Mouse (Mus musculus) R1 (cell line): ENCODE results near the gene Rag2.
A peak's percentile ranks its signal among the peaks of the same experiment; 100 is the strongest.

Source experiments
- DNase-seq: peaks from one replicate; pipeline ENCODE4 v3.0.0-alpha.2; 2018; ENCODE audit warnings: low read depth, low spot score

Rag2 gene

DNA sequence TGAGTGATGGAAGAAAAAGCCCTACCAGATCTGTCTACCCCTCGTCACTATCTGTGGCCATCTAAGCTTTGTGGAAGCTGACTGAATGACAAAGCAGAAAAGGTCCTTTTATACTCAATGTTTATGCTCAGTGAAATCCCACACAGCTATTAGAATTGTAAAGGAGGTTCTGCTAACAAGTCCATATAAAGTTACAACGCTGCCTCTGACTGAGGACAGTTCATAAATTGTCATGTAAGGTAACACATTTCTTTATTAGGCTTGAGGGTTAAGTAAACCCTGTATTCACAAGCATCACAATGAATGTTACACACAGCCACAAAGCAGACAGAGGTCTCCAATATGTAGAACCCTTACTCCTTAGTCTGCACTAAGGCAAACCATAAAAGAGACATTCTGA, 507 bp upstream of the Rag2 start:
- no peak for DNase-seq

DNA sequence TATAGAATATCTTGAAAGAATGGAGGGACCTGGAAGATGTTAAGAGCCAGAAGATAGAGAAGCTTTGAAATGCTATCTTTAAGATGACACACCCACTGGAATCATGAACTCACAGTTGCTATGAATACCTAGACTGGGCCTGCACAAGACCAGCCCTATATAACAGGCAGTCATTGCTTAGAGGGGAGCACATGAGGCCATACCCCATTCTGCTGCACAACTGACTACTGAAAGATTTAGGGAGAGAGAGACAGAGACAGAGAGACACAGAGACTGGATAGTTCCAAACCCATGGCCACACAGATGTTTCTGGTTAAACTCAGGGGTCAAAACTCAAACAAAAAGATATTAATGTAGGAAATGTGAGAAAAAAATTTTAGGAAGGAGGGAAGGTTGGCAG, 2.7 kb downstream of the Rag2 start:
- DNase-seq = no peak

DNA sequence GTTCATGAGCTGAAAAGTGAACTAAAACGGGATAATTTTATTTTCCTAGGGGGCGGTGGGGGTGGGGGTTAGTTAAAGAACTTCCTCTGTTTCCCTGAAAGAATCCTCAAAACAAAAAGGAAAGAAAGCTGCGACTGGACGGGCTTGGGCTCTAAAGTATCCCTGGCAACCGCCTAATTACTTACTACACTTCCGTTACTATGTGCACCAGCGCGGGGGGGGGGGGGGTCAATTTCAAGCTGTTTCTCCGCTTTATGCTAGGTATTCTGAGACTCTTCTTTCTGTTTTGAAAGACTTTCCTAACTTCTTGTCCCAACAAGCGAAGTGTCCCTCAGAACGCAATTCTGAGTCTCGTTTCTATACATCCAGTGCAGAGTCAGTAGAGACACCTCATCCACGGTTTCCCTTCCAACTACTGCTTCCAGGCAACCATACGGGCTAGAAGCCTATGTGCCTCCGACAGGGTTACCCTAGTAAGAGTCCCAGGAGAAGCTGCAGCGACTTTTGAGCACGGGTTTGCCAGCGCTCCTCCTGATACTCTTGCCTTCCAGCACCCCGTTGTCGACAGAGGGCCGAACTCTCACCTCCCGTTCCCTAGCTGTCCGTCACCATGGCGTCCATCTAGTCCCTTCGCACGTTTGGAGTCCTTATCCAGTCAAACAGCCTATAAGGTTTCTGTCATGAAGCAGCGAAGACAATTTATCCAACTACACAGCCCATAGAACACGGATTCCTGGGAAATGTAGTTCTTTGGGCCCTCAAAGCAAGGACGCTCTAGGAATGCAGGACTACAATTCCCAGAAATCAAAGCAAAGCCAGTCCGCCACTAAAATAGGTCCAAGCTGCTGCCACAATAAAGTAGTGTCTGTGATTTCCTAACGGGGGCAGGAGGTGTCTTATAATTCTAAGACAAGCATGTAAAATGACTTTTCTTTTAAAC, 4.0 kb downstream of the Rag2 start:
- peak; percentile 96 for DNase-seq

DNA sequence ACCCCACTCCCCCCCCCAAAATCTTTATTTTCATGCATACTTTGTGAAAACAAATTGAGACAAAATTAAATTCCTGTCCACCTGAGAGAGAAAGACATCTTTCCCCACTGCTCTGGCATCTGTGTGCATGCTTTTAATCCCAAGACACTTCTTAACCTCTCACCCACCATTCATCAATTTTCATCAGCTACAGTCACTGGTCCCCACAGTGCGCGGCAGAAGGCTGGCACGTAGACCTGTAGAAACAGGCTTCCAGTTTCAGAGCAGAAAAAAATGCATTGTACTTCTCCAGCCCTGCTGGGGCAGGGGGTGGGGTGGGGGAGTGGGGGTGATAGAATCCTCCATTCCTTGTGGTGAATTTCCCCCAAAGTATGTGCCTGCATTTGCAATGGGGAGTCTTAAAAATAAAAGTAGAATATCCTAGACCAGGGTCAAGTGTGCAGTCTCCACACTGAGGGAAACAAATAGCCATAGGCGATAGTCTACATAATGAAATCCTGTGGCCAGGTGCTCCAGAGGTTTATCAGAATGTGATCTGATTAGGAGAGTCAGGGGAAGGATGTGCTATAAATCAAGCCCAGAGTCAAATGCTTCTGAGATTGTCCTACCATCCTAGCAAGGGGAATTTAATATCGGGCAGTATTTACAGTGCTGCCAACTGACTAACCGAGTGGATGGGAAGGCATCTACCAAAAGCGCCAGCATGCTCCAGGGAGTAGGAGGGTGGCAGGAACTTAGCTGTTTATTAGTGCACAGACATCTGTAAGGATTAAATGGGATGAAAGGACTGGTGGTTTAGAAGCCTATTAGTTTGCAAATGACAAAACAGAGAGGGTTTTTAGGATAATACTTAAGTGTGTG, 14.7 kb downstream of the Rag2 start:
- no peak for DNase-seq

DNA sequence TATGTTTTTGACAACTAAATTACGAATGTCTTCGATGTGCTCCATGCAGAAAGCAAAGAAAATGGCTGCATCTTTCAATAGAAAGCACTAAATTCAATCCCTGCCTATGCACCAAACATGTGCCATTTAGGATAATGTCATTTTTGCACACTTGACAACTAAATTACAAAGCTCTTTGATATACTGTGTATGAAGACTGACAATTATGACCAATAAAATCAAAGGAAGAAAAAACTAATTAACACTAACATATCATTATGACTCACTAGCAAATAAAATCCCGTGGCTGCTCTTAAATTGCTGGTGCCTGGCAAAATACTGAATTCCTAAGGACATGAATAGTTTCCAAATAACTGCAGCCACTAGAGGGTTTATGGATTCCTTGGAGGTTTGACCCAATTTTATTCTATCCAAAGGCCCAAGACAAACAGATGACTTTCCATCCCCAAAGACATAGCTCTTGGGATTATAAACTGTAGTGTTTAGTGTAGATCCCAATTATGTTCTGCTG, 15.4 kb downstream of the Rag2 start:
- no peak for DNase-seq

DNA sequence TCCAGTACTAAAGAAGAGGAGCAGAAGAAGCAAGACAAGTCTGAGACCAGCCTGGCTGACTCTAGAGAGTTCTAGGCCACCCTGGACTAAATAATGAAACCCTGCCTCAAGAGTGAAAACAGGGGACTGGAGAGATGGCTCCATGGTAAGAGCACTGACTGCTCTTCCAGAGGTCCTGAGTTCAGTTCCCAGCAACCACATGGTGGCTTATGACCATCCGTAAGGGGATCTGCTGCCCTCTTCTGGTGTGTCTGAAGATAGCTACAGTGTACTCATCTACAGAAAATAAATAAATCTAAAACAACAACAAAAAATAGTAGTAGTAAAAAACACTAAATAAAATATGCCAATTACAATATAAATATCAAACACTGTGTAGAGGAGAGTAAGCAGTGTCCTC, 21.3 kb downstream of the Rag2 start:
- DNase-seq = no peak

DNA sequence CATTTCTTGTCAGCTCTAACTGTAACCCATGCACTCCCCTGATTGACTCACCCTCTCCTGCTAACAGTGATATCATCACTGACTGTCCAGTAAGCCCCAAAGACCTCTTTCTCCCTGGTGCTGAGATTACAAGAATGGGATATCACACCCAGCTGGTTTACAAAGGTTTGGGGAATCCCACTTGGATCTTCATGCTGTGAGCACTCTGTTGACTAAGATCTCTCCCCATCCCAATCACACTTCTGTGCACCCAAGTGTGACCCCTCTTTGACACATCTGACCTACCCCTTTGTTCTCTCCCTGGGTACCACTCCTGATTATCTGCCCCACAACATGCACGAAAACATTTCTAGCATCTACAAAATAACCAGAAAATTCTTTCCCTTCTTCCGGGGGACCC, 23.8 kb downstream of the Rag2 start:
- DNase-seq = no peak

DNA sequence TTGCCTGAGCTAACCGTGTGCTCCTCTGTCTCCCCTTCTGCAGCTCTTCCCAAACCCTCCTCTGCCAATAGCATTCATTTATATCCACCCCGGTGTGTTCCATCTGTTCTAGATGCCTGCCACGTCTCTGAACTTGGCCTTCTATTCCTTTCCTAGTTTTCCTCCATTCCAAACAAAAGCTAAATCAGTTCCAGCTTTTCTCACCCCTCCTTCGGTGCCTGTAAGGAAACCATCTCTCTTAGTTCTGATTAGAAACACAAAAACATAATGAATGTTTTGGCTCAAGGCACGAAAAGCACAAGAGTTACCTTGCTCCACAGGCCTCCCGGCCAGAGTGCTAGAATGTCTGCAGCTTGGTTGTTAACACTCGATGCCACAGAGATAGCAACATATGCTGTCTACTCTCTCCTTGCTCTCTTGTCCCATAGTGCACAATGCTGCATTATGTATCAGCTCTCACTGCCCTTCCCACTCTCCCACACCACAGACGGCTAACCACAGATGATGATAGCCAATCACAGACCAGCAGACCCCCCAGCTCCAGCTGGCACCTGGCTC, 24.7 kb downstream of the Rag2 start, which contains the start of the genes Rag1 and B230118H07Rik:
Gene Rag1, minus strand, starts transcription at position 388 of the 558 bp plus-strand sequence.
Gene B230118H07Rik, minus strand, starts transcription at position 419 of the 558 bp plus-strand sequence.
- no peak for DNase-seq

DNA sequence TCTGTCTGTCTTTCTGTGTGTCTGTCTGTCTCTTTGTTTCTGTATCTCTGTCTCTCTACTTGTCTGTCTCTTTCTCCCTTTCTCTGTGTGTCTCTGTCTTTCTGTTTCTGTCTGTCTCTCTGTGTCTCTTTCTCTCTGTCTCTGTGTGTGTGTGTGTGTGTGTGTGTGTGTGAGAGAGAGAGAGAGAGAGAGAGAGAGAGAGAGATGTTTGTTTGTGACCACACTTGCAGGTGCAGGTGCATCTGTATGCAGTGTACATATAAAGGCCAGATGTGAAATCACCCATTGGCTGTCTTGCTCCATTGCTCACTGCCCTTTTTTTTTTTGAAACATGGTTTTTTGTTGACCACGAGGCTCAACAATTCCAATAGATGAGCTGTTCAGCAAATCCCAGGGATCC, 25.9 kb downstream of the Rag2 start:
- no peak for DNase-seq

DNA sequence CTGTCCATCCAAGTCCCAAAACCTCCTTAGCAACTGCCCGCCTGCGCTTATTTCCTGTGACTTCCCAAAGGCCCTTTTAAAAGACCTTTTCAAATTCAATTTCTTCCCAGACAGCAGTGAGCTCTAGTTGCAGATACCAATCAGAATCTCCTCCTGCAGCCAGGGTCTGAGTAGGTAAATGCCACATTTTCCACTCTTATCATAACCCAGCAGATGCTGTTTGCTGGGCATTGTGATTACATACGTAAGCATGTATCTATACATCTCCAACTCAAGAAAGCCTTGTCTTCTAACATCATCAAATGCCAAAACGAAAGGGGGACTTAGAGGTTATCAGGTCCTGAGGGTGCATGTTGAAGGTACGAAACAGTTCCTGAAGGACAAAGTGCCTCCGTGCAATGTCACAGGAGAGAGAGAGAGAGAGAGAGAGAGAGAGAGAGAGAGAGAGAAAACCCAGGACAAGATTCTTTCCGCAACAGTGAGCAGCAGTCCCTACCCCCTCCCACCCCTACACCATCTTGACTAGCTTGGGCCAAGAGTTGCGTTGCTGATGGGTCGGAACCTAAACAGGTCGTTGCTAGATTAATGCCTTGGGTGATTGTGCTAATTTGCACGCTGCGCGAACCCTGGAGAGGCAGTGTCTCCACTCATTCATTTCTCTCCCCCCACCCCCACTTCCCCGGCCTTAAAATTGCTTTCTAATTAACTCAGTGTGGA, 27.8 kb downstream of the Rag2 start:
- DNase-seq = peak; percentile 16

DNA sequence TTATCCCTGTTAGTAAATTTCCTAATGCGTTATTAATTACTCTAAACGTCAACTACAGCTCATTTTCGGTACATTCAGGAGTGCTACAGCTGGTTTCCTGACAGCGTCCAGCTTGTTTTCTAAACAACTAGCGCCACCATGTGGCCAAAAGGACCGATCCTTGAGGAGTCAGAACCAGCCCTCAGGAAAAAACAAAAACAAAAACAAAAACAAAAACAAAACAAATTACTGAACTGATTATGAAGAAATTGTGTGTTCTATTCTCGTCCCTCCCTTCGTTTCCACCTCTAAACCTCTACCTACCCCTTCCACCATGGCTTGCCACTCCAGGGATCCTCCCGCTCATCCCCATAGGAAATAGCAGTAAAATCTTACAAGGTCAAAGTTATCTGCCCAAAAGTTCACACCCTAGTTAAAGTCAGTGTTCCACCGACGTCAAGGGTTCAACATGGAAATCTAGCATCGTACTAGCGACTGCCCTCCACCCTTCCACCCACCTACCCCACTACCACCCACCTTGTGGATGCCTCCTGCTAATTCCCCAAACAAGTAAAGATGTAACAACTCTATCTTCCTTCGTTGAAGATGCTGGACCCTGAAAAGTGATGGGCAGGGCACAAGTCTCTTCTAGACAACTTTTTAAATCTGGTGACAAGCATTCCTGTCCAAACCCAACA, 28.5 kb downstream of the Rag2 start:
- peak; percentile 66 for DNase-seq

DNA sequence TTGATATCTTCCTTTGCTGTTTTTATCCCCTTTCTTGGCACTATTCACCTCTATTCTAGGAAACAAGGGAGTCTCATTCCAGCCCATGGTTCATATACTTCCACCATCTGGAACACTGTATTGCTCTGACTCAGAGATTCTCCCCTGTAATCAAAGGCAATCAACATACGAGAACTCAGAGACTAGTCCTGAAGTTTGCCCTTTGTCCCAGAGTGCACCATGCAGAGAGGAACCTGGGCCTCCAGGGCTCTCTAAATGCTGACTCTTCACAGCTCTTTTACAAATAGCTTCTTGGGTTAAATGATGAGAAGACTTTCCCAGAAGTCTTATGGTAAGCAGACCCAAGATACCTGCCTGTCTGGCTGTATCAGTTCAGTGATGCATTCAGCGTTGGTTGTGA, 36.0 kb downstream of the Rag2 start:
- DNase-seq = no peak

DNA sequence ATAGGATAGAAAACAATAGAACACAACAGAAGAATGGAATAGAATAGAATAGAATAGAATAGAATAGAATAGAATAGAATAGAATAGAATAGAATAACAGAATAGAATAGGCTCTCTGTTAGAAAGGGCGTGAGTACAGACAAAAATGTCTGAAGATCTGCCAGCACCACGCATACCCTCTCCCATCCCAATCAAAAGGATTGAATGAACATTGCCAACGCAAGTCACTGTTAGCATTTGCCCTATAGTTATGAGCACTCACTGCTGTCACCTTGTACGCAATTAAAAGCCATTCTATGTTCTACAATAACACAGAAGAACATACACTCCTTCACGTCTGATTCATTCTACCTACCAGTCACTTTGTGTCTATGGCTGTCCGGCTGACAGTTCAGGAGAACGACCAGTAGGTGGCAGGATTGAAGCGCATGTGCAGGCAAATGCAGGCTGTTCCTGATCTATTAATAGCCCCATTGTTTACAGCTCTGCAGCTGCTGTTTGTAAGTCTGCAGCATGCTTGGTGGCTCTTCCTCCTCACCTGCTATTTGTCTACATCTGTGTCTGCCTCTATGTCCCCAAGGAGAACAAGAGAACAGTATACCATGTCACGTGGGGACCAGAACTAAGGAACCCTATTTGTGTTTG, 40.7 kb downstream of the Rag2 start:
- peak; percentile 82 for DNase-seq

DNA sequence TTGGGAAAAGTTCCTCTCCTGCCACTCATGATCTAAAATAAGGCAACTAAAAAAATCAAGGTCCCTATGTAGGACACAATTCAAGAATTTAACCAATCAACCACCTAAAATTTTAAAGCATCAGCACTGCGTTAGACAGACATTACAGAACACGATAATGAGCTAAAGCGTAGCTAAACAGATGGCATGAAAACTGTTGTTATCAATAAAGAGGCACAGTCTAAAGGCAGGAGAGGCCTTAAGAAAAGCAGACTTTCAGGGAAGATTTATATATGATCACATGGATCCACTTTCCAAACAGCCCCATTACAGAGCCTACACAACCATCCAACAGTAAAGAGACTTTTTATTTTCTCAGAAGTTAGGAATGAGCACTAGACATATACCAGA, 41.2 kb downstream of the Rag2 start:
- no peak for DNase-seq

DNA sequence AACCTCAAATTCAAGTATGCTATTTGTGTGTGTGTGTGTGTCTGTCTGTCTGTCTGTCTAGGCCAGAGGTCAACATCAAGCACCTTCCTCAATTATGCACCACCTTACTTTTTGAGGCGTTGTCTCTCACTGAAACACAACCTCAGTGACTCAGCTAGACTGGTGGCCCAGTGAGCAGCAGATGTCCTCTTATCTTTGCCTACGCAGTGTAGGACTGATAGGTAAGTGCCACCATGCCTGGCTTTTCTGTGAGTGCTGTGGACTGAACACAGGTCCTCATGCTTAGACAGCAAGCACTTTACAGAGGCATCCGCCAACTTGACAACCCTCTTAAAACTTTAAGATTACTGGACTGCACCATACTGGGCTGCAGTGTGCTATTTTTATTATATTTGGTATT, 44.2 kb downstream of the Rag2 start:
- DNase-seq = no peak

DNA sequence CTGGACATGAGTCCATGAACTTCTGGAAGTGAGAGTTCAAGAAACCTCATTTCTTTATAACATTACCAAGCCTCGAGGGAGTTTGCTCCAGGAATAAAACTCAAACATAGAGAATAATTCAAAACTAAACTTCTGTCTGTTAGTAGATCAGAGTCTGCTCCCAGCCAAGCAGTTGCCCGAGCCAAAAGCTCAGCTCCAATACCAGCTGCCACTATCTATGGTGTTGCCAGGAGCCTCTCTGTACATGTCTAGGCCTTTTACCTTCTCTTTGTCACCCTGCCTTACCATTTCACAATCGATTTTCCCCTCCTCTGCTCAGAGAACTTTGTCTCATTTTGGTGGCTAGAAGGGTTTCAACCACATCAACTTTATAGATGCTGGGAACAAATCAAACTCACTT, 49.0 kb downstream of the Rag2 start:
- DNase-seq = no peak

DNA sequence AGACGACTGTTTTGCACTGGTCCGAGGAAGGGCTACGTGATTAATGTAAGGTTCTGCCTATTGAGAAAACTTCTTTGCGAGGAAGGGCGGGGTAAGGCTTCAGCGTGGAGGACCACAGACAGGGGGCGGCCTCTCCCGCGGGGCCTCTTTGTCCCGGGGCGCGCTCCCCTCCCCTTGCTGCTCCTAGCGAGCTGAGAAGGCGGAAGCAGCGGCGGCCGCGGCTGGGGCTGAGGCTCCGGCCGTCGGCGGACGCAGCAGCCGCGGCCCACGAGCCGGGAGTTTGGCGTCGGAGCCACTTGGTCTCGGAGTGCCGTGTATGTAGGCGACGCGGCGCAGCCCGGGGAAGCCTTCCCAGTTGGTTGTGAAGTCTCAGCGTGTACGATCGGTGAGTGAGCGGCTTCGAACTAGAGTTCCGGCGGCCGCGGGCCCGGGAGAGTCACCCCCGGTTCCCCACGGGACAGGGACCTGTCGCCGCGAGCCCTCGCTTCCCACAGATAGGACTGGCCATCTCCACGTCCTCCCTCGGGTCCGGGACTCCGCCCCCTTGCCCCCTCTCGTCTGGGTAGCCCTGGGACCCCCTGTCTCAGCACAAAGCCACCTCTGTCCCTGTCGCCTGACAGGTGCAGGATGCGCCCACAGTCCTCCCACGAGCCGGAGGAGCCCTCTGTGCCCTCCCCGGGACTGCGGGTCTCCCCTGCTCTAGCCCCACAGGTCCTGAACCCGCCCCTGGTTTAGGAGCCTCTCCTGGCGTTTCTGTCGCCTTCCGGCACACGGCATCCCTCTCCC, 53.9 kb downstream of the Rag2 start, which contains the start of gene Traf6:
Gene Traf6, plus strand, starts transcription at position 194 of the 786 bp plus-strand sequence.
- DNase-seq = peak; percentile 84

DNA sequence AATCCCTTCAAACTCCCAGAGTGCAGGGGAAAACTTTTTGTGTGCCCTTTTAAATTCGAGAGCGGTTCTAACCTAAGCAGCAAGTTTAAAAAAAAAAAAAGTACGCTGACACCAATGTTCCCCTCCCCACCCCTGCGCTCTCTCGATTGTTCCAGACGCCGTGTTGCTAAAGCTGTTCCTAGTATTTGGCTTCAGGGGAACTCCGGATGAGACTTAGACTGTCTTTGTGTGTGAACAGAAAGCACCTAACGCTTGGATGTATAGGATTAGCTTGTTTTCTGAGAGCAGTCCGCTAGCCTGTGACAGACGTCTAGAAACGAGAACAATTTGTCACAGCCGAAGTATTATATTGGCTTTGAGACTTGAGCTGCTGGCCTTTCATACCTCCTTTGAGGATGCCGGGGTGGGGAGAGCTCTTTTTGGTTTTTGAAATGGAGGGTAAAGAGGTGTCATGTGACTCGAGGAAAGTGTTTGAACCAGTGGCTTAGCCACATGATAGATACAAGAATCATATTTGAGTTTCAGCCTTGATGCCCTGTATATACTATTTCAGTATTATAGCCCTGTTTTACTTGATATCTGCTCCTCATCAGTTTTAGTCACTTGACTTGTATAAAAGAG, 54.8 kb downstream of the Rag2 start:
- peak; percentile 54 for DNase-seq
